Mouse (Mus musculus): Measurements from ENCODE around the gene Lonp2.

The Lonp2 gene

DNA sequence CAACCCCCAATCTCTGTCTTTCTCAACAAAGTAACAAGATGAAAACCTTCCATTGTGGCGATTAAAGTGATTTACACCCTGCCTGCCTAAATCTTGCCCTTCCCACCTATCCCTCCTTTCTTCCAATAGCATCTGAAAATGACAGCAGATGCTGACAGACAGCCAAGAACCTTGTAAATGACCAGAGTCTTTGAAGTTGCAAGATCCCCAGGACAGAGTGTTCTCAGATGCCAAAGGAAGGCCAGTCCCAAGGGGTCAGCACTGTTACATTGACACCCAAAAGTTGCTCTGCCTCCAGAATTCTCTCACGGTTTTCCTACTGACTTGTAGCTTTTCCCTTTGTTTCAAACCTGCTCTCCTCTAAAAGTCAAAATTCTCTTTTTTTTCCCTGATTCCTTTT is 126.0 kb downstream of the Lonp2 start:
- DNase-seq (ENCODE audit: low spot score): no peak

DNA sequence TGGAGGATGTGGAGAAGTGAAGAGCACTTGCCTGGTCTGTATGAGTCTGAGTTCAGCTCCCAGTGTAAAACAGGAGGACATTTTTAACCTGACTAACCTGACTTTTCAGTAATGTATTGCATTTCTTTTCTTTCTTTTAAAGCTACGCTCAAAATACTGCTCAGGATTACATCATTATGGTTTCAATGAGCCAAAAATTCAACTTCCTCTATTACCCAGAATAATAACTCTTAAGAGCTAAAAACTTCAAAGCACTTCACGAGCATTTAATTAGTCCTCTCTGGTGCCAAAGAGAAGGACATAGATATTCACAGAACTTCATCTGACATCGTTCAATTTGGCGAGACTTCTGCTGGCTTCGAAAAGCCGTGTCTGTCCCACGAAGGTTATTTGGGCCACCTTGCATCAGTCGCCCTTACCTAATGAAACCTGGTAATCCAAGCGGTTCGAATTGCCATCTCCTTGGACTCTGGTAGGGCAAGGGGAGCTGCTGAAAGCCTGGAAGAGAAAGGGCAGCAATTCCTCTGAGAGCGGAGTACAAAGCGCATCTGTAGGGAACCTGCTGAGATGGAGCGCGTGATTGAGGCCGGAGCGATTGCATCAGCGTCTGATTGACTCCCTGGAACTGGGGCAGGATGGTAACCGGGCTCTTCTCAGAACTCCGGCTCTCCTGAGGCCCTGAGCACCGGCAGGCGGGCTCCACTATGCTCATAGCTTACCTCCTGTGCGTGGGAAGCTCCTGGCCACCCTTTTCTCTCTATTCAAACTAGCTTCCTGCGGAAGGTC is 133.3 kb downstream of the Lonp2 start:
- DNase-seq (ENCODE audit: low spot score): peak; percentile 37

DNA sequence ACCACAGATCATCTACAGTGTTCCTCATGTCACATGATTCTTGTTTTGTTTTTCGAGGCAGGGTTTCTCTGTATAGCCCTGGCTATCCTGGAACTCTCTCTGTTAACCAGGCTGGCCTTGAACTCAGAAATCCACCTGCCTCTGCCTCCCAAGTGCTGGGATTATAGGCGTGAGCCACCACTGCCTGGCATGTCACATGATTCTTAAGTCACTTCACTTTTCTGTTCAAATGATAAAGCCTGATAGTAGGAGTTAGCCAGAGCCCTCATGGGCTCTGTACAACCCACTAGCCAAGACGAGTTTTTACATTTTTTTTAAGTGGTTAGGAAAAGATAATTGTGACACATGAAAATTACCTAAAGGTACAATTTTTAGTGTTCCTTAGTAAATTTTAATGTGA is 134.8 kb downstream of the Lonp2 start:
- DNase-seq (ENCODE audit: low spot score): no peak

DNA sequence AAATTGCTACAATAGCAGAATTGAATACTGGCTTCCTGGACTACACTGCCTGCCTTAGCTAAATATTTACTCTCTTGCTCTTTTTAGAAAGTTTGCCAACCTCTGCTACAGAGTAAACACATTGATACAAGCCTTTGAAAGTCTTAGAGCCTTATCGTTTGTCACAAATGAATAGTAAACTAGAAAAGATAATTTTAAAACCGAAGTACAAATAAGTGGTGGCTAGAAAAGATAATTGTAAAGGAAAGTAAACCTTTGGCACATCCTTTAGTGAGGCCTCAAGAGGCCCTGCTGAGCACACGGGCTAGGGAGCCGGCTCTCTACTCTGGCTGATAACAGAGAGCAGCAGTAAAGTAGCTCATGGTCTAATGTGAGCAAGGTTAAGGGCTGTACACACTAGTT is 135.2 kb downstream of the Lonp2 start:
- DNase-seq (ENCODE audit: low spot score): no peak

DNA sequence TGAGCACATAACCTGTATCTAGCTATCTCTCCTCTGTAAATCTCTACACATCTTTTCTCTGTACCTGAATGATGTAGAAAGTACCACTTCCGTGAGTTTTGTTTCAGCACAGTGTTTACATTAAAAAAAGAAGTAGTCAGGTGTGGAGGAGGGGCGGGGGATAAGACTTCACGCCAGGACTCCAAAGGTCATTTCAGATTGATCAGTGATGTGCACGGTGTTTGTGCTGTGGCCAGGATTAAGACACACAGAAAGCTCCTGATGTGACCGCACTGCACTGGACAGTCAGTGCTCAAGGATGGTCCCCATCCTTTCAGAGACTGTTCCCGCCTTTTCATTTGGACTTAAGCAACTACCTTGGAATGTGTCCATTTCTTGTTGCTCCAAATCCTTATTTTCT is 136.9 kb downstream of the Lonp2 start:
- DNase-seq (ENCODE audit: low spot score): no peak

DNA sequence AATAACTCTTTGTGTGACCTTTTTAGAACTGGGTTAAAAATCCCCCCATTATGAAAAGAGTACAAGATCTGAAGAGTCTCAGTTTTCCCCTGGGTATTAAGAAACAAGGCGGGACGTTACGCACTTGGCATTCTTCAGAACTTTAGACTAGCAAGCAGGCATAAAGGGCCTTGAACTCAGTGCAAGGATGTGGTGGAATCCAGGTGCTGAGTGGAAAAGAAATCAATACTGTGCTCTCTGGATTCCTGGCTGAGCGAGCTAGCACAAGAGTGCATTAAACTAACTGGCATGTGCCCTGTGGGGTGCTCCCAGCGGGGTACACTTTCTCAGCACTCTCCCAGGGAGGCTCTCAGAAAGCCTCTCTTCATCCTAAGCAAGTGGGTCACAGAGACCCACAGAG is 139.0 kb downstream of the Lonp2 start:
- DNase-seq (ENCODE audit: low spot score): no peak

DNA sequence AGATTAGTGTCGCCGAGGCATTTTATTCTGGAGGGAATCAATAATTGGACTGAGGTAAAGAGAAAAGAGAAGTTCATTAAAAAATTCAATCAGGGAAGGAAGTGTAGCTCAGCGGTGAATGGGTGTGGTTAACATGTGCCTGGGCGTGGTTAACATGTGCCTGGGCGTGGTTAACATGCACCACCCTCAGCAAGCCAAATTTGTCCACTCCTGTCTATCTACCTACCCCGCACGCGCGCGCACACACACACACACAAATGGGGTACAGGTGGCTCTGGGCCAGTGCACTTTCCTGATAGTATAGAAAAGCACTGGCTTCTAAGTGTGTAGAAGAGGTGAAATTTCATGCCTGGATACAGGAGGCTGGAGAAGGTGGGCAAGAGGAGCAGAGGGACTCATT is 141.3 kb downstream of the Lonp2 start:
- DNase-seq (ENCODE audit: low spot score): no peak

DNA sequence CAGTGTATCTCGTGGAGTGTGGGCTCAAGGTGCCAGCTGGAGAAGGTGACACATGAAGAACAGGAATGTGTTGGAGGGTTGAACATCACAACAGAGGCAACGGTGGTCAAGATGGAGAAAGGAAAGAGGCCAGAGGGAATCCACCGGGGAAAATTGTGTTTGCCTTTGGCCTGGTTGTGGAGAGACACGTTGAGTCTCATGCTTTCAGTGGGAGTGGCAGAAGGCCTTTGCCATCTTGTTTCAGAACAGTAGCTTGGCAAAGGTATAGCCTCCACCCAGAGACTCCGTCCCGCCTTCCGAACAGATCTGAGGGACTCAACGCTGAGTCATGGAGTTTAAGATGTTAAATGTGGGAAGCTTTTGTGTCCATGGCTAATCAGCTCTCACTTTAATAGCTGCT is 141.8 kb downstream of the Lonp2 start:
- no peak for DNase-seq (ENCODE audit: low spot score)

DNA sequence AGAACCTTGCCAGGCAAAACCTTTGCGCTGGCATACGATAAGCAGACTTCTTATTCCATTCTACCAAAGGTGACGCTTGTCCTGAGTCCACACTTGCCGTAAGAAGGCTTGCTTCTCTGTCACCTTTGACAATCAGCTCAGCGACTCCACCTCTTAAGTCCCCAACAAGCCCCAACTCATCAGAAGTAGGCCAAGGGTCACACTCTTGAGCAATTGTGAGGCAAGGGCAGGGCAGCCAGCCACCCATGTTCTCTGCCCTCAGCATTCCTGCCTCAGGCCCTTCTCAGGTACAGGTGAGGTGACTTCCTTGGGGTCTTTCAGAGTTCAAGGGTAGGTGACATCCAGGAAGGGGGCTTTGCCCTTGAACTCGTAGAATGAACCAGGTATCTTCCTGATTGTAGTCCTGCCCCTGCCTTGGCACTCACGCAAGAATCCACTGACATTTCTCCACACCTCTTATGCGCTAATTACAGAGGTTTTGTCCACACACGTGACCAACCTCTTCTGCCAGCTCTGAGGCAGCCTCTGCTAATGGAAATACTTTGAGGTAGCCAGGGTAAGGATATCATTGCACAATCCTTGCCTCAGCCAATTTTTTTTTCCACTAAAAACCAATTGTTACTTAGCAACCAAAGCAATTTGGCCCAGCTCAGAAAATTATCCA is 142.8 kb downstream of the Lonp2 start:
- no peak for DNase-seq (ENCODE audit: low spot score)

DNA sequence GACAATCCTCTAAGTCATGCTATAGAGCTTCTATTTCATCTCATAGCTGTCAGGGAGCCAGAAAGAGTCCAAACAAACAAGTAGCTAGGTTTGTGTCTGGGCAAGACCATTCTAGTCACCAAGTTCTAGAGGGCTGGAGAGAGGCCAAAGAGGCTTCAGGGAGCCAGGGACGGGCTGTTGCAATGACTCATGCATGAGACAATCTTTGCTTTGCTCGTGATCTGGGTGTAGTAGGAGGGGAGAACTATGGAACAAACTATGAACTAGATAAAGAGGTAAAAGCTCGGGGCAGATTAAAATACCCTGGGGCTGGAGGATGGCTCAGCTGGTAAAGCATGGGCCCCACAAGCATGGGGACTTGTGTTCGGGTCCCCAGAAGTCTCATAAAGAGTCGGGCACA is 144.7 kb downstream of the Lonp2 start:
- DNase-seq (ENCODE audit: low spot score): peak; percentile 48

DNA sequence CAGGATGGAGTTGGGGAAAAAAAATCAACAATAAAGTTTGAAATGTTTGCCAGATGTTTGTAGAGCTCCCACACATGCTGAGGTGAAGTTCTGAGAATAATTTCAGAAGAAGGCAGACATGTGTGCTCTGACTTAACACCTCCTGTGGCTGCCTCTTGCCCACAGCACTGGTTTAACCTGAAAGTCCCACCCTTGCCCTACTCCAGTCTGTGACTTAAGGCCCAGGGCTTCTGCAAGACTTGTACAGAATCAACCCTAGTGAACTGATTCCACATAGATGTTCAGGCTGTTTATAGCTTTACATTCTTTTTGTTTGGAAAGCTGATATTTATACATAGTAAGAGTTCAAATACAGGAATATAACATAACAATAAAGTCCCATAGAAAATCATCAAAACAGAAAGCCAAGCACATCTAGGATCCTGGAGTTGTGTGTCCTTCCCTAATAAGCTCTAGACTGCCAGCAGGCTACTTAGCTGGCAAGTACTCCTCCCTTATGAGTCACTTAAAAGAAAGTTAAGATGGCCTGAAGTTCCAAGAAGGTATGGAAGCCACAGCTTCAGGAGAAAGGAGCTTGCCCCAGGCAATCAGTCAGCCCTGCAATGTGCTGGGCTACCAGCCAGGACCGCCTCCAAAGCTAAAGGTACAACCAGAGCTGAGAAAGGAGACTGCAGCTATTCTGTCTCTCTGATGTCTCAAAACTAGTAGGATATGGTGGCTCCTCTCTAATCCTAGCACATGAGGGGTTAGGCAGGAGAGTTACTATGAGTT is 146.3 kb downstream of the Lonp2 start:
- no peak for DNase-seq (ENCODE audit: low spot score)
